Mouse (Mus musculus): ENCODE data around the gene Rnase2b. TPM values are rescaled to one million over a fixed set of nuclear protein-coding genes. Genes with fewer than 3 reads are reported as not detected.
"Not testable (repeated sequence)": the region's sequence is repeated elsewhere in the genome, so short reads cannot be mapped to it uniquely, and the experiment has no call there.

The Rnase2b gene
- polyA plus RNA-seq, 1 experiment from 2014 or later = not detected

GRCm38 (mm10) chr14:51156736-51157068 is 5.4 kb upstream of the Rnase2b start:
- H3K9ac ChIP-seq = no peak overlapping the region
- 82% methylated on average over 4 of the region's 4 CpGs for WGBS
- no peak overlapping the region for H3K4me3 ChIP-seq (replicated peaks)
- H3K4me2 ChIP-seq = no peak overlapping the region
- H3K4me1 ChIP-seq = no peaks in the 10 kb centered on the region
- H3K36me3 ChIP-seq (replicated peaks) = no peaks in the 10 kb centered on the region
- H3K27me3 ChIP-seq = no peaks in the 10 kb centered on the region
- no peak for ATAC-seq (ENCODE audit: low FRiP score)
- H3K27ac ChIP-seq = no peak overlapping the region
- no peaks in the 10 kb centered on the region for H3K9me3 ChIP-seq

DNA sequence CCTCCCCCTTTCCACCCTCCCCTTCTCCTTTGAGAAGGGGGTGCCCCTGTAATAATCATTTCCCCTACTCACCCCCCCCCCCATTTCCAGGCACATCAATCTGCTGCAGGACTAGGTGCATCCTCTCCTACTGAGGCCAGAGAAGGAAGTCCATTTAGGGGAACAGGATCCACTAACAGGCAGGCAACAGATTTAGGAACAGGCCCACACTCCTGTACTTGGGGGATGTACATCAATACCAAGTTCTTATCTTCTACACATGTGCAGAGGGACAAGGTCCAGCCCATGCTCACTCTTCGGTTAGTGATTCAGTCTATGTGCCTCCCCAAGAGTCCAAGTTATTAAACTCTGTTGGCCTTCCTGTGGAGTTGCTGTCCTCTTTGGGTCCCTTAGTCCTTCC is 5.0 kb upstream of the Rnase2b start:
- H3K27me3 ChIP-seq = no peaks in the 10 kb centered on the region
- 85% methylated on average over 1 of the region's 1 CpGs for whole genome bisulfite sequencing

DNA sequence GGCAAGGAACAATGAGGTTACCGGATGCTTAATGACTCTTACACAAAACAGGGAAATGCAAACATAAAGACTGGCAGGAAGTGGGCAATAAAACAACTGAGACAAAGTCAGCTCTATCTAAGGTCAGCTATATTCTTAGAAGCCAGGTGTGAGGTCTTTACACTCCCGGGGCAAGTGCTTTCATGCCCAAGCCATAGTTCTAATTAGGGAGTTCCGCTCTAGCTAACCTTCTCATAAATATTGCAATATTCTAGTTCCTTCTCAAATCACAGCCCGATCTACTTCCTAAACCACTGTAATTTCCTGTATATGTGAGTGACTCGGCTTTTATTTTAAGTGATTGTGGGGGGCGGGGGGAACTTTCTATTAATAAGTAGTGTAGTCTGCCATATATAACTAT is 1.3 kb downstream of the Rnase2b start:
- H3K27ac ChIP-seq; H3K4me3 ChIP-seq (replicated peaks); H3K9me3 ChIP-seq; H3K4me2 ChIP-seq; ATAC-seq (ENCODE audit: low FRiP score); H3K27me3 ChIP-seq; H3K9ac ChIP-seq; H3K4me1 ChIP-seq; H3K36me3 ChIP-seq (replicated peaks): not testable (repeated sequence)
- WGBS = 93% methylated on average over 6 of the region's 6 CpGs

More for the DNA sequence above, 5.0 kb upstream of the Rnase2b start:
- Histone ChIP-seq H3K27ac (no peak overlapping the region), H3K9ac (no peak overlapping the region), H3K4me1 (no peaks in the 10 kb centered on the region), H3K4me3 (replicated peaks) (no peak overlapping the region), H3K9me3 (no peaks in the 10 kb centered on the region), H3K4me2 (no peak overlapping the region), H3K36me3 (replicated peaks) (no peaks in the 10 kb centered on the region)
- no peak for ATAC-seq (ENCODE audit: low FRiP score)

- Histone ChIP-seq H3K9ac (no peak overlapping the region), H3K9me3 (no peaks in the 10 kb centered on the region), H3K27ac (no peak overlapping the region), H3K36me3 (replicated peaks) (no peaks in the 10 kb centered on the region), H3K4me3 (replicated peaks) (no peak overlapping the region), H3K4me1 (no peaks in the 10 kb centered on the region), H3K27me3 (no peaks in the 10 kb centered on the region), H3K4me2 (no peak overlapping the region)
- WGBS = 93% methylated on average over 1 of the region's 1 CpGs
- ATAC-seq (ENCODE audit: low FRiP score) = no peak
Measured at GRCm38 (mm10) chr14:51165435-51165834, 3.4 kb downstream of the Rnase2b start.

- no peak overlapping the region for H3K4me3 ChIP-seq (replicated peaks)
- no peaks in the 10 kb centered on the region for H3K9me3 ChIP-seq
- H3K27me3 ChIP-seq = no peaks in the 10 kb centered on the region
- no peak overlapping the region for H3K27ac ChIP-seq
- no peak overlapping the region for H3K9ac ChIP-seq
- H3K4me2 ChIP-seq = no peak overlapping the region
- no peaks in the 10 kb centered on the region for H3K4me1 ChIP-seq
- H3K36me3 ChIP-seq (replicated peaks) = no peaks in the 10 kb centered on the region
- no peak for ATAC-seq (ENCODE audit: low FRiP score)
Measured at GRCm38 (mm10) chr14:51166068-51166467, 4.0 kb downstream of the Rnase2b start.

- not testable (repeated sequence) for H3K27me3 ChIP-seq; H3K4me3 ChIP-seq (replicated peaks); H3K4me2 ChIP-seq; H3K27ac ChIP-seq; H3K9ac ChIP-seq; H3K4me1 ChIP-seq; H3K9me3 ChIP-seq; ATAC-seq (ENCODE audit: low FRiP score); H3K36me3 ChIP-seq (replicated peaks)
- WGBS = 38% methylated on average over 9 of the region's 9 CpGs
Measured at GRCm38 (mm10) chr14:51172095-51172865, 10.2 kb downstream of the Rnase2b start.

DNA sequence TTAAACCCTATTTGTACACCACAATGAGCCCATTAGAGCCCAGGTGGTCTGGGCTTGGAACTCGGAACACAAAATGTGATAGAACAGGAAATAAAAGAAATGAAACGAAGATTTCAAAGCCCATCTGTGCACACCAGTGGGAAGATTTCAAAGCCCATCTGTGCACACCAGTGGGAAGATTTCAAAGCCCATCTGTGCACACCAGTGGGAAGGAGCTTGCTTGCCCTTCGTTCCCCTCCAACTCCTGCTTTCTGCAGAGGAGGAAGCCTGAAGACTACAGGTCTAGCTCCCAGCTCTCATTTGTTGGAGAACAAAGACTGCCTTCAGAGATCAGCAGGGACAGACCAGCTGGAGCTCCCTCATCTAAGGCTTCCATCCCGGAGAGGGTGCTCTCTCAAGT is 10.9 kb downstream of the Rnase2b start:
- H3K36me3 ChIP-seq (replicated peaks); H3K9ac ChIP-seq; H3K4me1 ChIP-seq; H3K4me2 ChIP-seq; ATAC-seq (ENCODE audit: low FRiP score); H3K9me3 ChIP-seq; H3K4me3 ChIP-seq (replicated peaks); H3K27me3 ChIP-seq; H3K27ac ChIP-seq: not testable (repeated sequence)
- WGBS = 41% methylated on average over 4 of the region's 4 CpGs

DNA sequence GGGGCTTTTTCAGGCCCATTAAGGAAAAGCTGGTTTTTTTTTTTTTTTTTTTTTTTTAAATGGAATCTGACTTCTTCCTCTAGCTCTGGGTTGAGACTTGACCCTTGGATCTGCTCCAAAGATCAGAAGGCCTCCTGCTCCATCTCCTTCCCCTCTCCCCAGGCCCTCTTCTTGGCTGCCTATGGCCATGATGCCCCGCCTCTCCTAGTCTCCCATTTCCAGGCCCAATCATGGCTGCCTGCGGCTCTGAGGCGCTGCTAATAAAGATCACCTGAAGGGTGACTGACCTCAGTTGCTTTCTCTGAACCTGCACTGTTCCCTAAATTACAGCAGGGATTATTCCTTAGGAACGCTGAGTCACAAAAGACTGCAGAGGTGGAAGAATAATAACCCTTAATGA is 11.8 kb downstream of the Rnase2b start:
- no peak for ATAC-seq (ENCODE audit: low FRiP score)
- Histone ChIP-seq H3K9ac (no peak overlapping the region), H3K4me3 (replicated peaks) (no peak overlapping the region), H3K27me3 (no peaks in the 10 kb centered on the region), H3K4me1 (no peaks in the 10 kb centered on the region), H3K27ac (no peak overlapping the region), H3K36me3 (replicated peaks) (no peaks in the 10 kb centered on the region), H3K4me2 (no peak overlapping the region), H3K9me3 (no peaks in the 10 kb centered on the region)
- 61% methylated on average over 4 of the region's 4 CpGs for WGBS

- H3K27me3 ChIP-seq; H3K4me2 ChIP-seq; H3K9me3 ChIP-seq; H3K4me1 ChIP-seq; H3K27ac ChIP-seq; H3K4me3 ChIP-seq (replicated peaks); H3K9ac ChIP-seq; H3K36me3 ChIP-seq (replicated peaks); ATAC-seq (ENCODE audit: low FRiP score): not testable (repeated sequence)
- WGBS = 75% methylated on average over 2 of the region's 2 CpGs
Measured at GRCm38 (mm10) chr14:51181051-51181450, 19.0 kb downstream of the Rnase2b start.

DNA sequence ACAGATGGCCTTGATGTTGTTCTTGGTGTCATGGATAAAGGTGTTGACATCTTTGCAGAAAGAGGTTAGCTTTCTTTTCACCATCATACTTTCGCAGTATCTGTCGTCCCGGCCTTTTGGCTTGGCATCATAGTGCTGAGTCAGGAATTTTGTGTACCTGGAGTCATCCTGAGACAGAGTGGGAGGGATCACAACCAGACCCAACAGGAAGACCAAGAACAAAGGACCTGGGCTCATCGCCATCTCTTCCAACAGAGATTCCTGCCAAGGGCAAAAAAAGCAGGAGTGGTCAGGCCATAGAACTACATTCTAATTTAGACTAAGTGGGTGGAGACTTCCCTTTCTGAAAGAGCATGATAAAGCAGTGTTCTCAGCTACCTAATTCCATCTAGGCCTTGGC is 33.6 kb downstream of the Rnase2b start:
- H3K9me3 ChIP-seq = no peaks in the 10 kb centered on the region
- H3K4me1 ChIP-seq = no peaks in the 10 kb centered on the region
- 90% methylated on average over 4 of the region's 4 CpGs for WGBS
- H3K27me3 ChIP-seq = no peaks in the 10 kb centered on the region
- no peak overlapping the region for H3K9ac ChIP-seq
- H3K27ac ChIP-seq = no peak overlapping the region
- ATAC-seq (ENCODE audit: low FRiP score) = no peak
- no peak overlapping the region for H3K4me2 ChIP-seq
- H3K4me3 ChIP-seq (replicated peaks) = no peak overlapping the region
- H3K36me3 ChIP-seq (replicated peaks) = no peaks in the 10 kb centered on the region

- no peak within 1 kb of the TSS for H3K4me2 ChIP-seq
- H3K4me1 ChIP-seq = no peaks in the 10 kb centered on the region
- ATAC-seq (ENCODE audit: low FRiP score) = no peak
- H3K27me3 ChIP-seq = no peaks in the 10 kb centered on the region
- no peak within 1 kb of the TSS for H3K27ac ChIP-seq
- no peak within 1 kb of the TSS for H3K4me3 ChIP-seq (replicated peaks)
- no peak within 1 kb of the TSS for H3K9ac ChIP-seq
- 81% methylated on average over 5 of the region's 5 CpGs for WGBS
- H3K36me3 ChIP-seq (replicated peaks) = no peaks in the 10 kb centered on the region
- H3K9me3 ChIP-seq = no peaks in the 10 kb centered on the region
Measured at GRCm38 (mm10) chr14:51199098-51200023, 37.3 kb downstream of the Rnase2b start, which contains the start of gene Ang2. TSS of gene Ang2 (minus strand) at chr14:51199148.

DNA sequence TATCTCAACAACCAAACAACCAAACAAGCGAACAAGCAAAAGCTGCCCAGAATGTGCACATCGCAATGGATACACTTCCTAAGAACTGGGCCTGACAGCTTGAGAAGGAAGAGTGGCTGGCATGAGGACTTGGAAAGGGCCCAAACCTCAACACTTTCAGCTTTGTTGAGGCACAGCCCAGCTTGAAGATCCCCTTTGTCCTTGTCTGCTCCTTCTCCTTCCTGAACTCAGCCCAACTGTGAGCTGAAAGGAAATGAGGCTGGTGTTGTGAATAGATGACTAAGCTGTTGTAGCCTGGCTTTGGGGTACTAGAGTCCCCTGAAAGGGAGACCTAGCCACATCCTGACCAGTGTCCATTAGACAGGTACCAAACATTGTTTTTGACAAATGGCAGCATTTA is 38.0 kb downstream of the Rnase2b start:
- Histone ChIP-seq H3K4me2 (no peak overlapping the region), H3K4me3 (replicated peaks) (no peak overlapping the region), H3K9ac (no peak overlapping the region), H3K9me3 (no peaks in the 10 kb centered on the region), H3K36me3 (replicated peaks) (no peaks in the 10 kb centered on the region), H3K27ac (no peak overlapping the region), H3K4me1 (no peaks in the 10 kb centered on the region), H3K27me3 (no peaks in the 10 kb centered on the region)
- WGBS = 97% methylated on average over 2 of the region's 2 CpGs
- ATAC-seq (ENCODE audit: low FRiP score) = no peak

DNA sequence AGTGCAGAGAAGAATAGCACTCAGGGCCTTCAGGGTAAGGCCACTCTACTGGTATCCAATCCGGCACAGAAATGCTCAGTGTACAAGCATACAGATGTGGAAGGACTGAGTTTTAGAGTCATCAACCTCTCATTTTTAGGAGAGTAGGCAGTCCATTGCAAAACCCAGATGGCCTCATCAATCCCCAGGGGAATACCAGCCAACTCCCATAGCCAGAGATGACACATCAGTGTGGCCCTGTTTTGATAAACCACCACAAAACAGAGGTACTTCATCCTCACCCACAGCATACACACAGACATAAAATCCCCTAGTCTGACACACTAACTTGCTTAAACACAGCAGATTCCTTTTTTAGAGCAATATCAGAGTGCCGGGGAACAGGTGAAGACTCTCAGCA is 38.4 kb downstream of the Rnase2b start:
- H3K4me2 ChIP-seq = no peak overlapping the region
- H3K27ac ChIP-seq = no peak overlapping the region
- ATAC-seq (ENCODE audit: low FRiP score) = no peak
- H3K9me3 ChIP-seq = no peaks in the 10 kb centered on the region
- H3K4me3 ChIP-seq (replicated peaks) = no peak overlapping the region
- H3K36me3 ChIP-seq (replicated peaks) = no peaks in the 10 kb centered on the region
- 88% methylated on average over 2 of the region's 2 CpGs for WGBS
- no peaks in the 10 kb centered on the region for H3K4me1 ChIP-seq
- H3K27me3 ChIP-seq = no peaks in the 10 kb centered on the region
- H3K9ac ChIP-seq = no peak overlapping the region
